Mouse (Mus musculus): ENCODE measurements around the gene Add2. TPM values are rescaled to one million over a fixed set of nuclear protein-coding genes. Genes with fewer than 3 reads are reported as not detected.

The Add2 gene
- polyA plus RNA-seq, 1 experiment from 2014 or later, result 6.7 TPM

- H3K9me3 ChIP-seq (ENCODE audit: control insufficient read depth, low read length), result no peaks in the 10 kb centered on the region
- no peaks in the 10 kb centered on the region for H3K4me1 ChIP-seq (ENCODE audit: control insufficient read depth, insufficient read depth, low read length)
- H3K9ac ChIP-seq (ENCODE audit: low read depth, low read length), result no peak overlapping the region
- no peak overlapping the region for H3K4me2 ChIP-seq (ENCODE audit: low read depth, low read length)
- H3K4me3 ChIP-seq (ENCODE audit: low read depth, low read length), result no peak overlapping the region
- WGBS, result 34% methylated on average over 4 of the region's 4 CpGs
- no peak overlapping the region for H3K27ac ChIP-seq (replicated peaks; ENCODE audit: low read depth, low read length)
- DNase-seq (ENCODE audit: low spot score), result peak; percentile 41
- no peaks in the 10 kb centered on the region for H3K36me3 ChIP-seq (ENCODE audit: control insufficient read depth, insufficient read depth, low read length)
- ATAC-seq (ENCODE audit: low read depth), result peak; percentile 44; the same call in 1 of the 2 replicates
- no peaks in the 10 kb centered on the region for H3K27me3 ChIP-seq (replicated peaks; ENCODE audit: control insufficient read depth, insufficient read depth, low read length)
Observed at GRCm38 (mm10) chr6:86053099-86053498, 24.6 kb downstream of the Add2 start.

GRCm38 (mm10) chr6:86053594-86053993 is 25.1 kb downstream of the Add2 start:
- Histone ChIP-seq H3K4me1 (ENCODE audit: control insufficient read depth, insufficient read depth, low read length) (no peaks in the 10 kb centered on the region), H3K9me3 (ENCODE audit: control insufficient read depth, low read length) (no peaks in the 10 kb centered on the region), H3K27ac (replicated peaks; ENCODE audit: low read depth, low read length) (no peak overlapping the region), H3K9ac (ENCODE audit: low read depth, low read length) (no peak overlapping the region), H3K4me2 (ENCODE audit: low read depth, low read length) (no peak overlapping the region), H3K27me3 (replicated peaks; ENCODE audit: control insufficient read depth, insufficient read depth, low read length) (no peaks in the 10 kb centered on the region), H3K4me3 (ENCODE audit: low read depth, low read length) (no peak overlapping the region), H3K36me3 (ENCODE audit: control insufficient read depth, insufficient read depth, low read length) (no peaks in the 10 kb centered on the region)
- no peak for DNase-seq (ENCODE audit: low spot score)
- ATAC-seq (ENCODE audit: low read depth), result no peak
- WGBS, result 71% methylated on average over 5 of the region's 5 CpGs

- WGBS, result 0% methylated on average over 1 of the region's 1 CpGs
- H3K4me1 ChIP-seq (ENCODE audit: control insufficient read depth, insufficient read depth, low read length), result 0 out of 2 replicates have a peak, but pooled peaks cover 3% of the 10 kb centered on the region
- DNase-seq (ENCODE audit: low spot score), result no peak
Observed at GRCm38 (mm10) chr6:86058475-86058874, 30.0 kb downstream of the Add2 start.

GRCm38 (mm10) chr6:86059151-86059853 is 30.8 kb downstream of the Add2 start:
- 41% methylated on average over 7 of the region's 7 CpGs for WGBS
- 0 out of 2 replicates have a peak, but pooled peaks cover 6% of the 10 kb centered on the region for H3K4me1 ChIP-seq (ENCODE audit: control insufficient read depth, insufficient read depth, low read length)
- no peak overlapping the region for H3K4me3 ChIP-seq (ENCODE audit: low read depth, low read length)
- H3K36me3 ChIP-seq (ENCODE audit: control insufficient read depth, insufficient read depth, low read length), result no peaks in the 10 kb centered on the region
- no peak overlapping the region for H3K4me2 ChIP-seq (ENCODE audit: low read depth, low read length)
- ATAC-seq (ENCODE audit: low read depth), result peak; percentile 41; the same call in 1 of the 2 replicates
- H3K27me3 ChIP-seq (replicated peaks; ENCODE audit: control insufficient read depth, insufficient read depth, low read length), result no peaks in the 10 kb centered on the region
- no peaks in the 10 kb centered on the region for H3K9me3 ChIP-seq (ENCODE audit: control insufficient read depth, low read length)
- DNase-seq (ENCODE audit: low spot score), result no peak
- no peak overlapping the region for H3K27ac ChIP-seq (replicated peaks; ENCODE audit: low read depth, low read length)
- H3K9ac ChIP-seq (ENCODE audit: low read depth, low read length), result no peak overlapping the region

More at GRCm38 (mm10) chr6:86058475-86058874, 30.0 kb downstream of the Add2 start:
- ATAC-seq (ENCODE audit: low read depth), result no peak
- Histone ChIP-seq H3K27ac (replicated peaks; ENCODE audit: low read depth, low read length) (no peak overlapping the region), H3K27me3 (replicated peaks; ENCODE audit: control insufficient read depth, insufficient read depth, low read length) (no peaks in the 10 kb centered on the region), H3K36me3 (ENCODE audit: control insufficient read depth, insufficient read depth, low read length) (no peaks in the 10 kb centered on the region), H3K9me3 (ENCODE audit: control insufficient read depth, low read length) (no peaks in the 10 kb centered on the region), H3K4me2 (ENCODE audit: low read depth, low read length) (no peak overlapping the region), H3K9ac (ENCODE audit: low read depth, low read length) (no peak overlapping the region), H3K4me3 (ENCODE audit: low read depth, low read length) (no peak overlapping the region)

GRCm38 (mm10) chr6:86060170-86060569 is 31.7 kb downstream of the Add2 start:
- H3K4me1 ChIP-seq (ENCODE audit: control insufficient read depth, insufficient read depth, low read length), result peaks cover 12% of the 10 kb centered on the region; the same call in 1 of the 2 replicates
- WGBS, result 96% methylated on average over 3 of the region's 3 CpGs
- H3K27me3 ChIP-seq (replicated peaks; ENCODE audit: control insufficient read depth, insufficient read depth, low read length), result no peaks in the 10 kb centered on the region
- DNase-seq (ENCODE audit: low spot score) (no peak), ATAC-seq (ENCODE audit: low read depth) (no peak)
- no peak overlapping the region for H3K27ac ChIP-seq (replicated peaks; ENCODE audit: low read depth, low read length)
- no peak overlapping the region for H3K4me2 ChIP-seq (ENCODE audit: low read depth, low read length)
- H3K9me3 ChIP-seq (ENCODE audit: control insufficient read depth, low read length), result no peaks in the 10 kb centered on the region
- no peaks in the 10 kb centered on the region for H3K36me3 ChIP-seq (ENCODE audit: control insufficient read depth, insufficient read depth, low read length)
- no peak overlapping the region for H3K4me3 ChIP-seq (ENCODE audit: low read depth, low read length)
- H3K9ac ChIP-seq (ENCODE audit: low read depth, low read length), result no peak overlapping the region

- Histone ChIP-seq H3K4me2 (ENCODE audit: low read depth, low read length) (no peak overlapping the region), H3K36me3 (ENCODE audit: control insufficient read depth, insufficient read depth, low read length) (no peaks in the 10 kb centered on the region), H3K27ac (replicated peaks; ENCODE audit: low read depth, low read length) (0 out of 2 replicates have a peak overlapping the region, but pooled peaks have one; percentile 55), H3K9ac (ENCODE audit: low read depth, low read length) (no peak overlapping the region), H3K4me1 (ENCODE audit: control insufficient read depth, insufficient read depth, low read length) (peaks cover 12% of the 10 kb centered on the region; the same call in 1 of the 2 replicates), H3K27me3 (replicated peaks; ENCODE audit: control insufficient read depth, insufficient read depth, low read length) (no peaks in the 10 kb centered on the region), H3K4me3 (ENCODE audit: low read depth, low read length) (no peak overlapping the region), H3K9me3 (ENCODE audit: control insufficient read depth, low read length) (no peaks in the 10 kb centered on the region)
- 45% methylated on average over 5 of the region's 5 CpGs for WGBS
- DNase-seq (ENCODE audit: low spot score) (no peak), ATAC-seq (ENCODE audit: low read depth) (no peak)
Observed at GRCm38 (mm10) chr6:86062226-86062625, 33.7 kb downstream of the Add2 start.

GRCm38 (mm10) chr6:86062684-86063083 is 34.2 kb downstream of the Add2 start:
- Histone ChIP-seq H3K4me2 (ENCODE audit: low read depth, low read length) (no peak overlapping the region), H3K9me3 (ENCODE audit: control insufficient read depth, low read length) (no peaks in the 10 kb centered on the region), H3K4me1 (ENCODE audit: control insufficient read depth, insufficient read depth, low read length) (peaks cover 12% of the 10 kb centered on the region; the same call in 1 of the 2 replicates), H3K27me3 (replicated peaks; ENCODE audit: control insufficient read depth, insufficient read depth, low read length) (no peaks in the 10 kb centered on the region), H3K36me3 (ENCODE audit: control insufficient read depth, insufficient read depth, low read length) (no peaks in the 10 kb centered on the region), H3K27ac (replicated peaks; ENCODE audit: low read depth, low read length) (0 out of 2 replicates have a peak overlapping the region, but pooled peaks have one; percentile 55), H3K4me3 (ENCODE audit: low read depth, low read length) (no peak overlapping the region), H3K9ac (ENCODE audit: low read depth, low read length) (no peak overlapping the region)
- DNase-seq (ENCODE audit: low spot score) (peak; percentile 30), ATAC-seq (ENCODE audit: low read depth) (no peak)
- 82% methylated on average over 2 of the region's 2 CpGs for WGBS

- DNase-seq (ENCODE audit: low spot score), result peak; percentile 77
- peak overlapping the region; percentile 30; the same call in 1 of the 2 replicates for H3K27ac ChIP-seq (replicated peaks; ENCODE audit: low read depth, low read length)
- no peak overlapping the region for H3K4me3 ChIP-seq (ENCODE audit: low read depth, low read length)
- no peaks in the 10 kb centered on the region for H3K27me3 ChIP-seq (replicated peaks; ENCODE audit: control insufficient read depth, insufficient read depth, low read length)
- peaks cover 12% of the 10 kb centered on the region; the same call in 1 of the 2 replicates for H3K4me1 ChIP-seq (ENCODE audit: control insufficient read depth, insufficient read depth, low read length)
- H3K4me2 ChIP-seq (ENCODE audit: low read depth, low read length), result no peak overlapping the region
- H3K9me3 ChIP-seq (ENCODE audit: control insufficient read depth, low read length), result no peaks in the 10 kb centered on the region
- no peak overlapping the region for H3K9ac ChIP-seq (ENCODE audit: low read depth, low read length)
- 45% methylated on average over 6 of the region's 6 CpGs for WGBS
- no peaks in the 10 kb centered on the region for H3K36me3 ChIP-seq (ENCODE audit: control insufficient read depth, insufficient read depth, low read length)
- ATAC-seq (ENCODE audit: low read depth), result peak; percentile 69
Observed at GRCm38 (mm10) chr6:86064318-86065016, 36.0 kb downstream of the Add2 start.

Data from embryonic facial prominence, embryonic 14.5 days (tissue).